Mouse (Mus musculus): Measurements from ENCODE around the gene Kcnk12.

- no peak for TF ChIP-seq CTCF (IDR thresholded peaks at IDR 0.05; ENCODE audit: extremely low read depth, insufficient read depth, low read length)
- no peak for TF ChIP-seq POLR2A (IDR thresholded peaks at IDR 0.05; ENCODE audit: extremely low read depth, insufficient read depth, low read length)
These were observed 5.0 kb downstream of the Kcnk12 start for GRCm38 (mm10) chr17:87792623-87793315.
